Mouse (Mus musculus): Measurements from ENCODE around the gene Grm8. TPM values are rescaled to one million over a fixed set of nuclear protein-coding genes. Genes with fewer than 3 reads are reported as not detected.

Grm8 gene
- total RNA-seq (2014; fragmentation: Nextera tagmentation) (0.58 TPM in 1 of 2 replicates, not detected in the other), total RNA-seq (2017) (0.12 and 0.38 TPM in 2 replicates), polyA plus RNA-seq (2012) (not detected in 2 replicates)

DNA sequence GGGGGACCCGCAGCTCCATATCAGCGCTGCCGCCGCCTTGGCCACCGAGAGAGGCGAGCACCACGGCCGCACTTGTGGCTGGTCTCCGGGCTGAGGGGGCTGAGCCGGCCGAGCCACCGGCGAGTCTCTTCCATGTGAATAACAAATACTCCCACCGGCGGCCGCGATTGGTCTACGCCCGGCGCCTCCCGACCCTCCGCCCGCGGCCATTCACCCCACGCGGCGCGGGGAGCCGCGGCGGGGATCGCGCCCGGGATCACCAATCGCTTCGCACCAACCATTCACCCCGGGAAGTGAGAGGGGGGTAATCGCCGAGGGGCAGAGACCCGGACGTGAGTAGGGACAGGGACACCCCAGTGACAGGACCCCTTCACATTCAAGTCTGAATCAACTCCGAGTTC lies at the start of gene Grm8:
TSS of gene Grm8 (minus strand) at position 178 of the 401 bp plus-strand sequence.
- H3K4me1 ChIP-seq (ENCODE audit: insufficient read depth, low read depth, low read length) = peaks cover 17% of the 10 kb centered on the region
- H3K4me3 ChIP-seq (ENCODE audit: low read depth, low read length) = peak within 1 kb of the TSS; percentile 57
- H3K36me3 ChIP-seq (replicated peaks) = no peaks in the 10 kb centered on the region
- TF ChIP-seq GATA1 (IDR thresholded peaks at IDR 0.05; ENCODE audit: borderline replicate concordance, low read length) = no peak
- DNase-seq (ENCODE audit: low spot score) (no peak), ATAC-seq (ENCODE audit: extremely low read depth, insufficient number of reproducible peaks, low FRiP score, poor library complexity, severe bottlenecking) (no peak)
- H3K9me3 ChIP-seq (replicated peaks) = peaks cover 4% of the 10 kb centered on the region
- peaks cover 57% of the 10 kb centered on the region for H3K27me3 ChIP-seq (ENCODE audit: insufficient read depth, low read length)

DNA sequence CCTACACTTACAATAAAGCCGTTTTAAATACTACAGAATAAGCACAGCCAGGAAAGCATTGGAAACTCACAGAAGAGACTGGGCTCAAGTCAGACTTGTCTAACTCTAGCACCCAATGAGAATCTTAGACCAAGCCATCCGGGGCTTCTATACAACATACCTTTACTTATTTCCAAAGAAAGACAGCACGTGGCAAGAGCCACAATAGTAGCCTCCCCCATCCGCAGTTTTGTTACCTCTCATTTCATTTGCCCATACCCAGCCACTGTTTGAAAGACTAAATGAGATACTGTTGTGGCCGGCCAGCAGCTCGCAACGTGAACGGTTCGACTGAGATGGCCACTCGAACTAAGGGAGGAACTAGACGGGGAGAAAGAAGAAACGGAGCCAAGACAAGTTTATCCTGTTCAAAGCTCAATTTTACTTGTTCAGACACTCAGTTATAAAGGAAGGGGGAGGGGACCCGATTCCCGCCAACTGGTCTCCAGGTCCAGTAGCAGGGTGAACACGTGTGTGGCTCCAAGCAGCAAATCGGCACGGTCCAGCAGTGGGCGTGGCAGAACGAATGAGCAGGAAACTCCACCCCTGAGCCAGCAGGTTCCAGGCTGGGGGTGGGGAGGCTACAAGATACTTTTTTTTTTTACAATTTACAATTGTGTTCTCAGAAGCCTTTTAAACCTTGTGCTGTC lies 35.0 kb upstream of the Grm8 start:
- no peak overlapping the region for H3K4me3 ChIP-seq (ENCODE audit: low read depth, low read length)
- TF ChIP-seq GATA2 (IDR thresholded peaks at IDR 0.05; ENCODE audit: borderline replicate concordance, low read depth, low read length) (no peak), GATA1 (IDR thresholded peaks at IDR 0.05; ENCODE audit: borderline replicate concordance, low read length) (no peak), TAL1 (conservative IDR thresholded peaks at IDR 0.05; ENCODE audit: low read depth, low read length) (no peak), CTCF (IDR thresholded peaks at IDR 0.05; ENCODE audit: low read depth, low read length) (no peak), POLR2AphosphoS5 (IDR thresholded peaks at IDR 0.05; ENCODE audit: insufficient replicate concordance, low read depth, low read length) (no peak)
- ATAC-seq (ENCODE audit: extremely low read depth, insufficient number of reproducible peaks, low FRiP score, poor library complexity, severe bottlenecking) = no peak
- no peaks in the 10 kb centered on the region for H3K36me3 ChIP-seq (replicated peaks)
- no peak for DNase-seq (ENCODE audit: low spot score)
- H3K9me3 ChIP-seq (replicated peaks) = 0 out of 2 replicates have a peak, but pooled peaks cover 2% of the 10 kb centered on the region
- H3K4me1 ChIP-seq (ENCODE audit: insufficient read depth, low read depth, low read length) = no peaks in the 10 kb centered on the region; the same call in 1 of the 2 replicates
- H3K27me3 ChIP-seq (ENCODE audit: insufficient read depth, low read length) = peaks cover 13% of the 10 kb centered on the region

DNA sequence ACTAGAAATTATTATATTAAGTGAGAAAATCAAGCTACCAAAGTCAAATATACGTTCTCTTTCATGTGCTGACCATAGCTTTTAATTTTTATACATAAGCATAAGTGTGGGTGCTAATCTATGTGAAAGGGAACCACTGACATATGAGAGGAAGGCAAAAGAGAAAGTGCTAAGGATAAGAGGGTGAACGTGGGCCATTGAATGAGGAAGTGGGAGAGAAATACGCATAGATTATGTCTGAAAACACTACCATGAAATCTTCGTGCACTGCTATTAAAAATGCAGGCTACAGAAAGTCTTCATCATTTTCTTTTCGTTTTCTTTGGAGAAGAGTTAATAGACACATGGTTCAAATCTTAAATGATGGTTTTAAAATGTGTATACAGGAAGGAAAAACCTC lies 25.4 kb upstream of the Grm8 start:
- Histone ChIP-seq H3K9me3 (replicated peaks) (no peaks in the 10 kb centered on the region), H3K4me3 (ENCODE audit: low read depth, low read length) (no peak overlapping the region), H3K27me3 (ENCODE audit: insufficient read depth, low read length) (peaks cover 4% of the 10 kb centered on the region; the same call in 1 of the 2 replicates), H3K36me3 (replicated peaks) (no peaks in the 10 kb centered on the region), H3K4me1 (ENCODE audit: insufficient read depth, low read depth, low read length) (no peaks in the 10 kb centered on the region)
- TF ChIP-seq POLR2AphosphoS5 (IDR thresholded peaks at IDR 0.05; ENCODE audit: insufficient replicate concordance, low read depth, low read length) (no peak), GATA1 (IDR thresholded peaks at IDR 0.05; ENCODE audit: borderline replicate concordance, low read length) (no peak), CTCF (IDR thresholded peaks at IDR 0.05; ENCODE audit: low read depth, low read length) (no peak), TAL1 (conservative IDR thresholded peaks at IDR 0.05; ENCODE audit: low read depth, low read length) (no peak), GATA2 (IDR thresholded peaks at IDR 0.05; ENCODE audit: borderline replicate concordance, low read depth, low read length) (no peak)
- no peak for DNase-seq (ENCODE audit: low spot score)
- ATAC-seq (ENCODE audit: extremely low read depth, insufficient number of reproducible peaks, low FRiP score, poor library complexity, severe bottlenecking) = no peak

DNA sequence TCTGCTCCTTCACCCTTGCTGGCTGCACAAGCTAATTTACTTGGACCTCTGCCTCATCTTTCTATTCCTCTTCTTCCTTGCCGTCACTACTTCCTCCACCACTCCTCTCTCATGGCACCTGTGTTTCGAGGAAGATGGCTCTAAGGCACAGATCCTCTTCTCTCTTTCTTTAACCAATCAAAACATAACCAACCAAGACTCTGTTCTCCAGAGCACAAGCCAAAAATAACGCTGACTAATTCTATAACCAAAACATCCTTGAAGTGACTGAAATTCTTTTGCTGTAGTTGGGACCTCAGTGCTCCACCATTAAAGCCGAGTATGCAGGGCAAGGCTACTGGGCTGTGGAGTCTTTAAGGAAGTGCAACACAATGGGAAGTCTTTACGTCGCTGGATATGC lies 11.5 kb upstream of the Grm8 start:
- DNase-seq (ENCODE audit: low spot score) (no peak), ATAC-seq (ENCODE audit: extremely low read depth, insufficient number of reproducible peaks, low FRiP score, poor library complexity, severe bottlenecking) (no peak)
- Histone ChIP-seq H3K27me3 (ENCODE audit: insufficient read depth, low read length) (peaks cover 10% of the 10 kb centered on the region; the same call in 1 of the 2 replicates), H3K4me3 (ENCODE audit: low read depth, low read length) (no peak overlapping the region), H3K36me3 (replicated peaks) (no peaks in the 10 kb centered on the region), H3K9me3 (replicated peaks) (no peaks in the 10 kb centered on the region), H3K4me1 (ENCODE audit: insufficient read depth, low read depth, low read length) (no peaks in the 10 kb centered on the region)
- TF ChIP-seq TAL1 (conservative IDR thresholded peaks at IDR 0.05; ENCODE audit: low read depth, low read length) (no peak), POLR2AphosphoS5 (IDR thresholded peaks at IDR 0.05; ENCODE audit: insufficient replicate concordance, low read depth, low read length) (no peak)

DNA sequence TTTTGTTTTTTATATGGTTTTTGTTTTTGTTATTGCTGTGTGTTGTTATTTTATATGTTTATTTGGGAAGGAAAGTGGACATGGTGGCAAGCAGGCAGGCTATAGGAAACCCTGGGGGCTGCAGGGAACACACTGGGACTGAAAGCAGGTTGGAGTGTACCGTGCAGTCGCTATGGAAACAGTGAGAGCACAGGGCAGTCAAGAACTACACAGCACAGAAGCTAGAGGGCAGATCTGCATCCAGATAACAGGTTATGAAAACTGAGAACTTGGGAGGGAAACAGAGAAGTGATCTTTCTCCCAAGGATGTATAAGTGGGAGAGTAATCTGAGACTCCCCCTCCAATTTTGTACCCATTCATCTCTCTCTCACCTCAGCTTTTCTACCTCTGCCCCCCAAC lies 7.4 kb upstream of the Grm8 start:
- Histone ChIP-seq H3K4me1 (ENCODE audit: insufficient read depth, low read depth, low read length) (no peaks in the 10 kb centered on the region), H3K27me3 (ENCODE audit: insufficient read depth, low read length) (peaks cover 25% of the 10 kb centered on the region), H3K36me3 (replicated peaks) (no peaks in the 10 kb centered on the region), H3K4me3 (ENCODE audit: low read depth, low read length) (no peak overlapping the region), H3K9me3 (replicated peaks) (no peaks in the 10 kb centered on the region)
- TF ChIP-seq GATA2 (IDR thresholded peaks at IDR 0.05; ENCODE audit: borderline replicate concordance, low read depth, low read length) = no peak
- TF ChIP-seq POLR2AphosphoS5 (IDR thresholded peaks at IDR 0.05; ENCODE audit: insufficient replicate concordance, low read depth, low read length) = no peak
- DNase-seq (ENCODE audit: low spot score) (no peak), ATAC-seq (ENCODE audit: extremely low read depth, insufficient number of reproducible peaks, low FRiP score, poor library complexity, severe bottlenecking) (no peak)

DNA sequence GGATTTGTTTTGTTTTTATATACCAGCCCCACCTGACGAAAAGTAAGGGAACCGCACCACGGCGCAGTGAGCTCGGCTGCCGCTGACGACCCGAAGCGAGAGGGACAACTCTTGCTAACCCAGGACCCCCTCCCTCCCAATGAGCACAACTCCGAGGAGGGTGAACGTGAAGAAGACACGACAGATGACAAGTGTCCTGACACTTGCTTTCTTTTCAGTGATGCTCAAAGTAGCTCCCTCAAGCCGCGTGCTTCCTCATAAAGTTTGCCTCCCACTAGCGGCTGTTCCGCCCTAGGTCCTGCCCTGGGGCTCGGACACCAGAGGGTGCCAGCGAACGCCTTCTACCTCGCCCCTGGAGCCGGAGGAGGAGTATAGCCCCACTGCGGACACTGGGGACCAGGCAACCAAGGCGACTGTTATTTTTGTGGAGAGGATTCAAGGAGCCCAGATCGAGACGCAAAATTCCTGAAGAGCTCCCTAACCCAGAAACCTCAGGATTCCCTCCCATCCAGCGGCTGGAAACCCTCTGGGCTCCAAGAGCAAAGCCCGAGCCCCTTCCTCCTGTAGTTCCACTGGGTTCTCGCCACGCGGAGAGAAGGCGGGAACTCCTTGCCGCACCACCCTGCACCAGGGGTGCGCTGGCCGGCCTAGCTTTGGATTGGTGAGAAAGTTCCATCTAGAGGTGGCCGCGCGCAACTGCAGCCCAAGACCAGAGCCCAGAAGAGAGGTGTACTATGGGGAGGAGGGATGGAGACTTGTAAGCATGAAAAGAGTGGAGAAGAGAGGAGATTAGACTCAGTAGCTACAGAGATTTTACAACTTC lies 644 bp upstream of the Grm8 start:
- Histone ChIP-seq H3K4me1 (ENCODE audit: insufficient read depth, low read depth, low read length) (peaks cover 17% of the 10 kb centered on the region), H3K36me3 (replicated peaks) (no peaks in the 10 kb centered on the region), H3K9me3 (replicated peaks) (peaks cover 4% of the 10 kb centered on the region), H3K4me3 (ENCODE audit: low read depth, low read length) (peak overlapping the region; percentile 57), H3K27me3 (ENCODE audit: insufficient read depth, low read length) (peaks cover 55% of the 10 kb centered on the region)
- DNase-seq (ENCODE audit: low spot score) (peak; percentile 72), ATAC-seq (ENCODE audit: extremely low read depth, insufficient number of reproducible peaks, low FRiP score, poor library complexity, severe bottlenecking) (peak; percentile 88)
- TF ChIP-seq POLR2AphosphoS5 (IDR thresholded peaks at IDR 0.05; ENCODE audit: insufficient replicate concordance, low read depth, low read length) = no peak
- TF ChIP-seq GATA1 (IDR thresholded peaks at IDR 0.05; ENCODE audit: borderline replicate concordance, low read length) = no peak
- peak; percentile 50 for TF ChIP-seq CTCF (IDR thresholded peaks at IDR 0.05; ENCODE audit: low read depth, low read length)
